Mouse (Mus musculus): ENCODE data around the gene Rfng. TPM values are rescaled to one million over a fixed set of nuclear protein-coding genes. Genes with fewer than 3 reads are reported as not detected.

Rfng gene
- polyA plus RNA-seq, 1 experiment from 2014 or later, result 22.8 TPM

DNA sequence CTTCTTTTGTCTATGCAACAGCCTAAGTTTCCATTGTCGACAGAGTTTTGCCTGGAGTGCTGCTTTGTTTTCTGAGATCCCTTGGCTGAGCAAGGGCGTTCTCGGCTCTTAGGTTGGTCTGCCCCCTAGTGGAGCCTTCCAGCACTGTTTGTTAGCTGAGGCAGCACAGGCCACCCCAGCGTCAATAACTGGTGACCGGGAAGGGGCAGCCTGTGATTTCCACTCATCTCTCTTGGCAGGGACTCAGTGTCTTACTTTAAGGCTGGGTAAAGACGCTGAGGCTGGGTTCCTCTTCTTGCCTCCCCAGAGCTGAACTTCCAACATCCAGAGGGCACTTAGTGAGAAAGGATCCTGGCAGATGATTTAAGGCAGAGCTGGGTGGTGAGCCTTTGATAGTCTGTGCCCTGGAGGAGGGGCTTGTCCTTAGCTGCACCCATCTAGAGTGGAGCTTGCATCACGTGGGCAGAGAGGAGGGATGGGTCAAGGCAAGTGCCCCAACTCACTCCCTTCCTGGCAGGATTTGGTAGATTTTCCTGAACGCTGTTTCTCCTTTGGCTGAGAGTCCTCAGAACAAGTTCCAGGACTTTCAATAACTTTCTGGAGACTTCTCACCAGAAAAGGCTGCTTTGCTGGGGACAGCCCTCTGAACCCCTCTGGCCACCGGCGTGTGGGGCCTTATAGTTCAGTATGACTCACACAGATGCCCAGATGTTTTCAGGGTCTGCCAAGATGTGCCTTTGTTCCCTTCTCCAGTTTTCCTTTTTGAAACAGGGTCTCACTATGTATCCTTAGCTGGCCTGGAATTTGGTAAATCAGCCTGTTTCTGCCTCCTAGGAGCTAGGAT is 16.3 kb upstream of the Rfng start:
- Histone ChIP-seq H3K9ac (ENCODE audit: low read depth, low read length) (no peak overlapping the region), H3K4me1 (replicated peaks; ENCODE audit: control insufficient read depth, insufficient read depth, low read length) (peaks cover 6% of the 10 kb centered on the region; the same call in 1 of the 2 replicates), H3K36me3 (ENCODE audit: control insufficient read depth, insufficient read depth) (no peaks in the 10 kb centered on the region), H3K27me3 (replicated peaks; ENCODE audit: control insufficient read depth, insufficient read depth, low read length) (no peaks in the 10 kb centered on the region), H3K27ac (ENCODE audit: low read depth, low read length) (no peak overlapping the region), H3K4me3 (ENCODE audit: low read depth, low read length) (no peak overlapping the region), H3K4me2 (replicated peaks; ENCODE audit: low read depth) (0 out of 2 replicates have a peak overlapping the region, but pooled peaks have one; percentile 18), H3K9me3 (ENCODE audit: control insufficient read depth) (no peaks in the 10 kb centered on the region)
- TF ChIP-seq CTCF (IDR thresholded peaks at IDR 0.05; ENCODE audit: low read depth), result peak; percentile 95
- ATAC-seq, result peak; percentile 48
- 11% methylated on average over 10 of the region's 10 CpGs for WGBS

DNA sequence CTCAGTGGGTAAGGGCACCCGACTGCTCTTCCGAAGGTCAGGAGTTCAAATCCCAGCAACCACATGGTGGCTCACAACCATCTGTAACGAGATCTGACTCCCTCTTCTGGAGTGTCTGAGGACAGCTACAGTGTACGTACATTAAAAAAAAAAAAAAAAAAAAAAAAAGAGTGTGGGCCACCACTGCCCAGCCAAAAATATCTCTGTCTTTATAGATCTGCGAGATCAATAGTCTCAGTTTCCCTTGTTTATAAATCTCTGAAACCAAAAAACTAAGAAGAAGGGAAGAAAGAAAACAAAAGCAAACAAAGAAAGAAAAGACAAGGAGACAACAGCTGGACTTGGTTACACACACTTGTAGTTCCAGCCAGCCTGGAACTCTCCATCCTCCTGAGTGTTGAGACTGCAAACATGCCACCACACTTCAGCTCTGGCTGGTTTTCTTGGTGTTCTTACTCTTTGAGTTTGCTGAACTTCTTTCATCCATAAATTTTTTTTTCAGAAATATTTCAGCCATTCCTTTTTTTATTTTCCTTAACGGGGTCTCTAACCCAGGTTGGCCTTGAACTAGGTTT is 15.4 kb upstream of the Rfng start:
- no peak for TF ChIP-seq CTCF (IDR thresholded peaks at IDR 0.05; ENCODE audit: low read depth)
- Histone ChIP-seq H3K4me1 (replicated peaks; ENCODE audit: control insufficient read depth, insufficient read depth, low read length) (peaks cover 5% of the 10 kb centered on the region; the same call in 1 of the 2 replicates), H3K27me3 (replicated peaks; ENCODE audit: control insufficient read depth, insufficient read depth, low read length) (no peaks in the 10 kb centered on the region), H3K27ac (ENCODE audit: low read depth, low read length) (no peak overlapping the region), H3K4me3 (ENCODE audit: low read depth, low read length) (no peak overlapping the region), H3K4me2 (replicated peaks; ENCODE audit: low read depth) (0 out of 2 replicates have a peak overlapping the region, but pooled peaks have one; percentile 18), H3K9ac (ENCODE audit: low read depth, low read length) (no peak overlapping the region), H3K9me3 (ENCODE audit: control insufficient read depth) (no peaks in the 10 kb centered on the region), H3K36me3 (ENCODE audit: control insufficient read depth, insufficient read depth) (no peaks in the 10 kb centered on the region; the same call in 1 of the 2 replicates)
- ATAC-seq, result no peak
- WGBS, result 59% methylated on average over 6 of the region's 6 CpGs

DNA sequence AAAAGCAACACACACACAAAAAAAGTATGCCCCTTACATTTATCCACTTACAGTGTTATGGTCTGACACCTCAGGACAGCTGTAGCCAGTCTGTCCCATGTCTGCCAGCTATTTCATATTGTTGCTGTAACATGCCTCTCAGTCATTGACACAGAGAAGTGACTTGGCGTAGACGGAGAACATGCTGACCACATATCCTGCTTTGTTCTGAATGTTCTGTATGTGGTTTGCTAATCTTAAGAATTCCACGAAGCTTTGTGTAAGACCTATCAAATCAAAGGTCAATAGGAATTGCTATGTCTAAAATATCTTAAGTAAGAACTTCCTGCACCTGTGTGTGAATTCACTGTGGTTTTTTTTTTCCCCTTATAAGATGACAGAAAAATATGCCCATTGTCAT is 14.2 kb upstream of the Rfng start:
- 43% methylated on average over 3 of the region's 3 CpGs for WGBS

DNA sequence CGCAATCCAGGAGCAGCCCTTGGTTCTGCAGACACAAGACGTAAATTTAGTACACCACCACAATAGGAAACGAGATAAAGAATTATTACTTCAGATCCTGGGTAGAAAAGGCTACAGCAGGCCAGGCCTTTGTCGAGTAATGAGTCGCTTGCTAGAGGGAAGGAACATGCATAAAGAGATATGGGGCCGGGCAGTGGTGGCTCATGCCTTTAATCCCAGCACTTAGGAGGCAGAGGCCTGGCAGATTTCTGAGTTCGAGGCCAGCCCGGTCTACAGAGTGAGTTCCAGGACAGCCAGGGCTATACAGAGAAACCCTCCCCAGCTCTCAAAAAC is 12.6 kb upstream of the Rfng start:
- peak overlapping the region; percentile 80 for H3K4me2 ChIP-seq (replicated peaks; ENCODE audit: low read depth)
- H3K27me3 ChIP-seq (replicated peaks; ENCODE audit: control insufficient read depth, insufficient read depth, low read length), result no peaks in the 10 kb centered on the region
- peaks cover 5% of the 10 kb centered on the region; the same call in 1 of the 2 replicates for H3K4me1 ChIP-seq (replicated peaks; ENCODE audit: control insufficient read depth, insufficient read depth, low read length)
- no peak for ATAC-seq
- no peak for TF ChIP-seq CTCF (IDR thresholded peaks at IDR 0.05; ENCODE audit: low read depth)
- H3K9ac ChIP-seq (ENCODE audit: low read depth, low read length), result 0 out of 2 replicates have a peak overlapping the region, but pooled peaks have one; percentile 1
- H3K9me3 ChIP-seq (ENCODE audit: control insufficient read depth), result no peaks in the 10 kb centered on the region
- H3K27ac ChIP-seq (ENCODE audit: low read depth, low read length), result peak overlapping the region; percentile 3; the same call in 1 of the 2 replicates
- peak overlapping the region; percentile 97 for H3K4me3 ChIP-seq (ENCODE audit: low read depth, low read length)
- 29% methylated on average over 8 of the region's 8 CpGs for WGBS
- peaks cover 20% of the 10 kb centered on the region for H3K36me3 ChIP-seq (ENCODE audit: control insufficient read depth, insufficient read depth)

More for the DNA sequence above, 14.2 kb upstream of the Rfng start:
- ATAC-seq, result no peak
- Histone ChIP-seq H3K4me3 (ENCODE audit: low read depth, low read length) (no peak overlapping the region), H3K9me3 (ENCODE audit: control insufficient read depth) (no peaks in the 10 kb centered on the region), H3K4me2 (replicated peaks; ENCODE audit: low read depth) (no peak overlapping the region), H3K36me3 (ENCODE audit: control insufficient read depth, insufficient read depth) (peaks cover 3% of the 10 kb centered on the region; the same call in 1 of the 2 replicates), H3K9ac (ENCODE audit: low read depth, low read length) (no peak overlapping the region), H3K27me3 (replicated peaks; ENCODE audit: control insufficient read depth, insufficient read depth, low read length) (no peaks in the 10 kb centered on the region), H3K4me1 (replicated peaks; ENCODE audit: control insufficient read depth, insufficient read depth, low read length) (peaks cover 5% of the 10 kb centered on the region; the same call in 1 of the 2 replicates), H3K27ac (ENCODE audit: low read depth, low read length) (no peak overlapping the region)
- TF ChIP-seq CTCF (IDR thresholded peaks at IDR 0.05; ENCODE audit: low read depth), result no peak

DNA sequence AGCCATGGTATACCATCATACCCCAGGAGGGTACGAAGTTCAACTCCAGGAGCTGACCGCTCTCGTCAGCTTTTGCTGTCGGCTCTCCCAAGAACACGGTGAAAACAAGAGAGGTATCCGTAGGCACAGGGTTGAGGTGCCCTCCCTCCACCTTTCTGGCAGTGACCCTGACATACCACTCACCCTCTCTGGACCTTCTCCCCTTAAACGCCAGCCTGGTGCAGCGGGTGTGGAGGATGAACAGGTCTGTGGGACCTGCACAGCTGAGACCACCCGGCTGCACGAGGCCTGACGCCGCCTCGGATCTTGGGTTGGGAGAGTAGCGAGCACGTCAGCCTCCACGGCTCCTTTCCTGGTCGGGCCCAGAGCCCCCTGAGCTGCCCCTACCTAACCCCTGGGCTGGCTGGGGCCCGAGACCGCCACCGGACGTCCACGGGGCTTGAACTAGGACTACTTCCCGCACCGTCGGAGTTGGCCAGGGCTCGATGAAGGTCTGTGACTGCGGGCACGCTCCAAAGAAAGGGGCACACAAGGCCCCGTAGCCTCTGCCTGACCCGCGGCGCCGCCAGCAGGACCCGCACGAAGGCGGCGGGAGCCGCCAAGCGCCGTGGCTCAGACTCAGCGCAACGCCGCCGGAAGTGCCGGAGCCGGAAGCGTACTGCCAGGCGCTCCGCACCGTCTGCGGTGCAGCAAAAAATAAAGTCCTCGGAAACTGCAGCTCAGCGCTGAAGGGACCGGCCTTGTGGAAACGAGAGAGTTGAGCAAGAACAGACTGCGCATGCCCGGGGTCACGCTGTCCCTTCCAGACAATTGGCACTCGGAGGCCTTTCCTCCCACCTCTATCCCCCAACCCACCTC is 12.0 kb upstream of the Rfng start, which contains the start of gene Dus1l:
Gene Dus1l (minus strand): TSS at position 648 of the 858 bp plus-strand sequence.
- peak; percentile 31 for TF ChIP-seq CTCF (IDR thresholded peaks at IDR 0.05; ENCODE audit: low read depth)
- Histone ChIP-seq H3K27me3 (replicated peaks; ENCODE audit: control insufficient read depth, insufficient read depth, low read length) (no peaks in the 10 kb centered on the region), H3K4me1 (replicated peaks; ENCODE audit: control insufficient read depth, insufficient read depth, low read length) (peaks cover 5% of the 10 kb centered on the region; the same call in 1 of the 2 replicates), H3K4me3 (ENCODE audit: low read depth, low read length) (peak within 1 kb of the TSS; percentile 97), H3K27ac (ENCODE audit: low read depth, low read length) (peak within 1 kb of the TSS; percentile 3; the same call in 1 of the 2 replicates), H3K4me2 (replicated peaks; ENCODE audit: low read depth) (peak within 1 kb of the TSS; percentile 80), H3K36me3 (ENCODE audit: control insufficient read depth, insufficient read depth) (peaks cover 26% of the 10 kb centered on the region), H3K9ac (ENCODE audit: low read depth, low read length) (peak within 1 kb of the TSS; percentile 88), H3K9me3 (ENCODE audit: control insufficient read depth) (no peaks in the 10 kb centered on the region)
- peak; percentile 77 for ATAC-seq
- WGBS, result 1% methylated on average over 59 of the region's 59 CpGs

Data from intestine, postnatal 0 days (tissue).